Mouse (Mus musculus): Measurements from ENCODE around the gene Clpb.

The Clpb gene

DNA sequence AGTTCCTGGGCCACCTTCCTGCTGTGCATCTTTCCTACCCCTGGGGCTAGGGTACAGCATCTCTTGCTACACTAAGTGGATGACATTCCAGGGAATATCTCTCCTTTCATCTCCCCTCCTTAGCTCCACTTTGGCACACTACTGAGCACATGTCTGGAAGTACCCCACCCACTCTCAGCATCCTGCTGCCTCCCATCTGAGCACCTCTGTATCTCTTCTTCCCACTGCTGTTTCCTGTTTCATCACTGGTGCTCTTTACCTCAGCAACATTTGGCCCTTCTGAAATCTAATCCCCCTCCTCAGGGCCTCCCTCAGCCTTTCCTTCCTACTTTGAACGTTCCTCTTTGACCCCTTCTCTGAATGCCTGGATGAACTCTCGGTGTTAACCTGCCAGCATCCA is 63.5 kb downstream of the Clpb start:
- peak; percentile 18; the same call in 1 of the 2 replicates for ATAC-seq (ENCODE audit: low TSS enrichment)

DNA sequence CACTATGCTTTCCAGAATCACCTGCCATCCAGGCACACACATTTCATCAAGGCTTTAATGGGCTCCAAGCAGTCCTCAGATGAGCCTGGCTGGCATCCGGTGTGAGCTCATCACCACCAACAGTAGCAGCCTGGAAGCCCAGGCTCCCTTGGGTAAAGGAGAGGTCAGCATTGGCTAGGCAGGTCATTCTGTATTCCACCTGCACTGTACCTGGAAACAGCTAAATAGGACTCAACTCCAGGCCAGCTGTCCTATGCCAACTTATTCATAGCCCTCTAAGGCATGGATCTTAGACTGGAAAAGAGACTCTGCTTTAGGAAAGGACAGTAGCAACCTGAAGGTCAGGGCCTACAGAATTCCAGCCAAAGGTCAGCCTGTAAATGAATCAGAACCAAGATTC is 68.7 kb downstream of the Clpb start:
- ATAC-seq (ENCODE audit: low TSS enrichment) = no peak

DNA sequence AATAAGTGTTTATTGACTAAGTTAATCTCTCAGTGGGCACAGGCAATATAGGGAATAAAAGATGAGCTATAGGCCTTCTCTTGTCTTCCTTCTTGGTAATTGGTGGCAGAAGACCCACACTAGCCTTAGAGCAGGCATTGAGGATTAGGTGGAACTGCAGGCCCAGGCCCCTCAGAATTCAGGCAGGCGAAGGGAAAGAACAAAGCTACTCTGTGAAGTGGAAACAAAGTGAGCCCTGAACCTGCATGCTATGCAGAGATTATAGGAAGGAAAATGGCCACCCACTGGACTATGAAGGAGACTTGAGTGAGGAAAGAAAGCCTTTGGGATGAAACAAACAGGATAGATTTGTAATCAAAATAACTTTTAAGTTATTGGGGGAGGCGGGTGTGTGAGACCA is 69.6 kb downstream of the Clpb start:
- ATAC-seq (ENCODE audit: low TSS enrichment) = no peak

DNA sequence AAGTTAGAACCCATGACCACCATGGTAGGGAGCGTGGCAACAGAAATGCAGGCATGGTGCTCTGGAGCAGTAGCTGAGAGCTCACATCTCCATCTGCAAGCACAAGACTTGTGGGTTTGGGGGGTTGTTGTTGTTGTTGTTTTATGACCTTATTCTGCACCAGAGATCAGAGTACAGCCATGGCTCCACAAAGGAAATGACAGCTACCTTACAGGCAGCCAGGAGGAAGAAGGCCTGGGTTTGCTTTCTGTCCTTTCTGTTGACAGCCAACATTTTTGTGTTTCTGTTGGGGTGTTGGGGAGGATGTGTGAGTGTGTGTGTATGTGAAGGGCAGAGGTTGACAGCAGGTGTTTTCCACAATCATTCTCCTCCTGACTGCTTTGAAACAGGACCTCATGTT is 71.9 kb downstream of the Clpb start:
- ATAC-seq (ENCODE audit: low TSS enrichment) = no peak

DNA sequence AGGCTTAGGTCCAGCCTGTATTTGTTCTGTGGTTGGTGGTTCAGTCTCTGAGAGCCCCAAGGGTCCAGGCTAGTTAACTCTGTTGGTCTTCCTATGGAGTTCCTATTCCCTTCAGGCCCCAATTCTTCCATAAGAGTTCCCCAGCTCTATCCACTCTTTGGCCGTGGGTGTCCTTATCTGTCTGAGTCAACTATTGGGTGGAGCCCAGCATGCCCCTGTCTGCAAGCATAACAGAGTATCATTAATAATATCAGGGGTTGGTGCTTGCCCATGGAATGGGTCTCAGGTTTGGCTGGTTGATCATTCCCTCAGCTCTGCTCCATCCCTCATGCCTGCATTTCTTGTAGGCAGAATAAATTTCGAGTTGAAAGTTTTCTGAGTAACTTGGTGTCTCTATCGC is 74.3 kb downstream of the Clpb start:
- ATAC-seq (ENCODE audit: low TSS enrichment) = no peak

DNA sequence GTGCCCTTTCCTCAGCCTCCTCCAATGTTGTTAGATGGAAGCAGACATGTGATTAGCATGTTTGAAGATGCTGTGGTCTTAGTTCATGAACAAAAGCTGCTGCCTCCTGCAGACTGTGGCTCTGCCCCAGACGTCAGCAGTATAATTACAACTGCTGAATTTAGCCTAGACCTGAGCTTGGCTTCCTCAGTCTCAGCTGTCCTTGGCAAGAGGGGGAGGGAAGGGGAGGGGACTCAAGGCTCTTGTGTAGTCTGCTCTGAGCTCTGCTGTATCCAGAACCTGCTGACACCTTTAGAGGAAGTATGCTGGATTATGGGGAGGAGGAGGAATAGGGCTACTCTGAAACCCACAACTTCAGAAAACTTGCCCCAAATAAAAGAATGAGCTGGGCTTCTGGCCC is 76.2 kb downstream of the Clpb start:
- peak; percentile 49; the same call in 1 of the 2 replicates for ATAC-seq (ENCODE audit: low TSS enrichment)

DNA sequence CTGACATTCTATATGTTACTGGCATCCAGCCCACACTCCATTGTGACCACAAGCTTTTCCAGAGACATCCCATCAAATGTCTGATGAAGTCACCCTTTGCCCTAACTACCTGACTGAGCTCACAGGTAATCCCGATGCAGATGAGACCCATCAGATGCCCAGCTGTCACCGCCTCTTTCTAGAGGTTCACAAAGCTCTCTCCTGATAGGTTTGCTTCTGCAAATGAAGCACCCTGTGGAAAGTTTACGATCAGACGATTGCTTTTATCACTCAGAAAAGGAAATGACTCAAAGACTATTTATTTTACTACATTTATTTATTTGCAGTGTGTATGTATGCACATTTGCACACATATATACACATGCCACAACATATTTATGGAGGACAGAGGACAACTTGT is 80.1 kb downstream of the Clpb start:
- no peak for ATAC-seq (ENCODE audit: low TSS enrichment)

DNA sequence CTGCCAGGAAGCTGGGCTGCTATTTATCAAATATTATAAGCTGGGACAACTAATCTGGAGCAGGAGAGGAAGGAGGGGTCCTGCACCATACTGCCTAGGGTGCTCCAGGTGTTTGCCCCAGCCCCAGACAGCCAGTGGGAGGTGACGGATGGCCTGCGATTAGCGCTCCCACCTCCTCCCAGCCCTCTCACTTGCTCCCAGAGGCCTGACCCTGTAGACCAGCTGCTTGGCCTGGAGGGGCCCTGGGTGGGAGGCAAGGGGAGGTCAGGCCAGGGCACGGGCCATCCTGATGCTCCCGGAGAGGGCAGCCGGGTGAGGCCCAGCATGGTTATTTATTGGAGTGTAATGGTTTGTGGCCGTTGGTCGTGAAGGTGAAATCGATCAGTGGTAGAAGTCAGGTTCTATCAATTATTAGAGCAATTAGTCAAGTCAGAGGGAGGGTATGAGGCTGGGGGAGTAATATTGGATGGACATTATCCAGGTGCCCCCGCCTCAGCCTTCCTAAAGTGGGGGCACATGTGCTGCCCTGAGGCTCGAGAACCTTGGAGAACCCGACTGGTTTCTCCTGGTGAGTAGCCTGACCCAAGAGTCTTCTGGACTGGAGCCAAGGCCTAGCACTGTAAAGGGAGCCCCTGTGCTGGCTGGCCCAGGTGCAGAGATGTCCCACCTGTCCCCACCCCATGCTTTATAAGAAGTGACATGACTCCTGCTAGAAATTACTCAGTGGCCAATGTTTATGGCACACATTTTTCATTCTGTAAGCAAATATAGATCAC is 83.3 kb downstream of the Clpb start:
- no peak for ATAC-seq (ENCODE audit: low TSS enrichment)

DNA sequence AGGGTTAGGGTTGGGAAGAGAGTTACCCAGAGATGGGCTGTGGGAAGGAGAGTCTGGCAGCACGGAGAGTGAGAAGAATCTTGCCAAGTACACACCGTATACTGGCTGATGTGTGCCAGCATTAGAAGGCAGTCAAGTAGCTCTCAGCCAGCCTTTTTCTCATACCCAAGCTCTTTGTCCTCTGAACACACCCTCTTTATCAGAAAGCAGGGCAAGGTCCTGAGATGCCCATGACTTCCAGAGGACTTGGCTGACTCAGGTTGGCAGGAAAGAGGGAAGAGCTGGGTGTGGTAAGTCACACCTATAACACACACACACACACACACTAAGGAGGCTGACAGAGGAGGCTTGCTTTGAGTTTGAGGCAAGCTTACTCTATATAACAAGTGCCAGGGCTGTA is 86.8 kb downstream of the Clpb start:
- ATAC-seq (ENCODE audit: low TSS enrichment) = peak; percentile 53; the same call in 1 of the 2 replicates

DNA sequence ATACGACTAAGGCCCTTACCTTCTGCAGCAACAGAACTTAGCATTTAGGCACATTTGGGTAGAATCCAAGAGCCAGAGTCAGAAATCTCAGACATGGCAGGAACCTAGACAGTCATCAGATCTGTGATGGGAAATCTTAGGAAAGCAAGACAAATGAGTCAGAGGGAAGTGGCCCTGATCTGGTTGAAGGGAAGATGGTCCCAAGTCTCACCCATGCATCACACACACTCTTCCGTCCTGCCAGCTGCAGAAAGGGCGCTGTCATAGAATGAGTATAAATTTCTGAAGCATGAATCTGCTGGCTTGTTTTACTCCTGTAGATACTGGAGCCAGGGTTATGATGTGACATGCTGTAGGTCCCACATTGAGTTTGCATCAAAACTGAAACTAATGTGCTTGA is 88.9 kb downstream of the Clpb start:
- no peak for ATAC-seq (ENCODE audit: low TSS enrichment)

DNA sequence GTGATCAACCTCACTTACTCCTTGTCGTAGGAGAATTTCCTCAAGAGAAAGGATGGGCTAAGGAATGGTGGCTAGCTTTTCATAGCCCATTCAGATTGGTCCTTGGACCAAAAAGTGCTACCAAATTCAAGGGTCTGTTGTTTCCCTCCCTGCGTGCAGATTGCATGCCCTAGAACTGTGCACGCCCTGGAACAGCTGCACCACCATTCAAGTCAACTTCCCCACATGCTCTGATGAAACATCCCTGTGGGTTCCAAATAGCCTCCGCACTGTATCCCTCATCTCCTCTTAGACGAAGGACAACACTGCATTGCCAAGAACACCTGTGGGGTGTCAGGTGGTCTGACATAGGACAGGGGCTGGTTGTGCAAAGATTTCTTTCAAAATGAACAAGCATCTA is 90.1 kb downstream of the Clpb start:
- no peak for ATAC-seq (ENCODE audit: low TSS enrichment)

DNA sequence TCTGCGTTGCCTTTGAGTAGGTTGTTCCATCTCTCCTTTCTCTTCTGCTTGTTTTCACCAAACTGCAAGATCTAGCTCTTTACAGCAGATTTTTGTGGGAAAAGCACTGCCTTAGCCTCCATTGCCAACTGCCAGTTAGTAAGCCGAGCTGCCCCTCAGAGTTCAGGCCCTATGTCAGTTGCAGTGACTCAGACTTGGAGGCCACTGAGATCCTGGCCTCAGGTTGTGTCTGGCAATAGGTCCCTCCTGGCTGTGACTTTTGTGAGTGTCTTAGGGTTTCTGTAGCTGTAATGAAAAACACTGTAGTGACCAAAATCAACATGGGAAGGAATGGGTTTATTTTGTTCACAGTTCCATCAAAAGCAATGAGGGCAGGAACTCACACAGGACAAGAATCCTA is 91.0 kb downstream of the Clpb start:
- no peak for ATAC-seq (ENCODE audit: low TSS enrichment)

DNA sequence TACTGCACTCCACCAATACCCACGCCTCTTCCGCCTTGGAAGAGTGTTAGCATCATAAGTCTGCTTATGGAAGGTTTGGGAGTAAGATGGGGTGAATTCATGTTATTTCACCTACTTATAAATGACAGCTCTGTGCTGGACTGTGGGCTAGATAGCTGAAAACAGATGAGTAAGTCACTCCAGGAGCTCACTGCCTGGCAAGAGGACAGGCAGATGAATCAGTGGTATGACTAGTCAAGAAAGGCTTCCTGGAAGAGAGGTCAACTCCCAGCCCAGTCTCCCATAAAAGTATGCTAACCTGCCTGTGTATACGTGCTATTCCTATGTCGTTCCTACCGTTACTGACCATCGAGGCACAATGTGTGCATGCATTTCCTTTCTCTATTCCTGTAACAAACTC is 91.9 kb downstream of the Clpb start:
- ATAC-seq (ENCODE audit: low TSS enrichment) = no peak

DNA sequence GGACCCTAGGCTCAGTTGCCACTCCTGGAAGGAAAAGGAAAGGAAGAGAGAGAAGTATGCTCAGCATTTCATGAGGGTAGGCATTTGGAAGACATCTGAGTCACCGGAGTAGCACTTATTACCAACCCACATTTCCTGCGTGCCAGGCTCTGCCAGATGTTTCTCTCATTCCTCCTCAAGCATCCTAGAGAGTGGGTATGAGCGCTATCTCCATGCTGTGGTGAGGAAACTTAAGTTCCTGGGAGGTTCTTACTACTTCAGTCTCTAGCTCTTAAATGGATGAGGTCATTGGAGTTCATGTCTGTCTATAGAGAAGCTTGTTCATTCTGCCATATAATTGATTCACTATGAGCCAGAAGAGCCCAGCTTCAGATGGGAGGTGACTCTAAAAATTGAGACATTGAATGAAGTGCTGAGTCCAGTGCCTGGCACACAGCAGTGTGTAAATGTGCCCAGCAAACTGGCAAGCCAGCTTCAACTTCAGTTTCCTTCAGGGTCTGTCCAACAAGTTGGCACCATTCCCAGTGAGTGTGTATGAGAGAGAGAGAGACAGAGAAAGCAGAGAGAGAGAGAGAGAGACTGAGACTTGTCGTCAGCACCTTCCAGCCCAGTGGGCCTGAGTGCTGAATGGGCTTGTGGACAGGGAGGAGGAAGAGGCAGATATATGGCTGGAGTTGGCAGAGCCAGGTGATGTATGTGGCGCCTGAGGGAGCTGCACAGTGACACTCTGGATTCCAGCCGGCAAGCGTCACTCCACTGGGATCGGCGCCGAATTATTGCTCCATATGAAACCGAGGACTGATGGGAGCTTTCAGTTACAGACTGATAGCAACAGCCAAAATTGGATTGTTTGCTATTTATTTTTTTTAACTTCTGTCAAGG is 98.7 kb downstream of the Clpb start:
- ATAC-seq (ENCODE audit: low TSS enrichment) = no peak

DNA sequence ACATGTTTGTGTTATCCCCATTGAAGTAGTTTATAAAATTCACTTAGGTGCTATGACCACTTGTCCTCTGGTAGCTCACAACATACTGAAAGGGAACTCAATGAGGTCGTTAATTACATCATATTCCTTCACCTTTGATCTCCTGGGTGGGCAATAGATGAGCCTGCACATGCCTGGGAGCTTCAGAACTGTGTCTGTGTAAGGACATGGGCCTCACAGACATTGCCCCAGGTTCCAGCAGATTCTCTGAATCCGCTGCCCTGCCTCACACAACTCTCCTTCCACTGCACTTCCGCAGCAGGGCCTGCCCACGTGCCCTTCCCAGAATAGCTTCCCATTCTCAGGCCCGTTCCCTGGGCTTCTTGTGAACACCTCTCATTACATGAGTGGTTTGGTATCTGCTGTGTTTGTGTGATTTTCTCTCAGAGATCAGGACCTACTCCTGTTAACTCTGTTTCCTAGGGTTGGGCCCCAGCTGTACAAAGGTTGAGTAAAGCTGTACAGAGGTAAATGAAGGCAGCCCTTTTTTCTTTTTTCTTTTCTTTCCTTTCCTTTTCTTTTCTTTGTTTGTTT is 104.0 kb downstream of the Clpb start:
- ATAC-seq (ENCODE audit: low TSS enrichment) = peak; percentile 69; the same call in 1 of the 2 replicates

DNA sequence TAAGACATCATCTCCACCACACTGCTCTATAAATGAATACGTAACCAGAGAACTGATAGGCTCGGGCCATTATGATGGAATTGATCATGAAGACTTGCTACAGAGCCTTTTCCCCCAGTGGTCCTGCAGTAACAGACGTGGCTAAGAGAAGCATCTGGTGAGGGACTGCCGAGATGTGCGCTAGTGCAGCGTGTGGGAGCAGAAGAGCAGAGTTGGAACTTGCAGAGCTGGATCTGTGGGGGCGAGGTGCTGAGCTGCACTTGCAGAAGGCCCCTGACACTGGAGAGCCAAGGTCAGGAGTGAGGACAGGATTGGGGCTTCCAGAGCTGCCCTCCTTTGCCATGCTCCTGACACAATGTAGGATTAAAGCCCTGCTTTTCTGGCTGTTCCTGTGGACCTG is 106.6 kb downstream of the Clpb start:
- ATAC-seq (ENCODE audit: low TSS enrichment) = peak; percentile 58

DNA sequence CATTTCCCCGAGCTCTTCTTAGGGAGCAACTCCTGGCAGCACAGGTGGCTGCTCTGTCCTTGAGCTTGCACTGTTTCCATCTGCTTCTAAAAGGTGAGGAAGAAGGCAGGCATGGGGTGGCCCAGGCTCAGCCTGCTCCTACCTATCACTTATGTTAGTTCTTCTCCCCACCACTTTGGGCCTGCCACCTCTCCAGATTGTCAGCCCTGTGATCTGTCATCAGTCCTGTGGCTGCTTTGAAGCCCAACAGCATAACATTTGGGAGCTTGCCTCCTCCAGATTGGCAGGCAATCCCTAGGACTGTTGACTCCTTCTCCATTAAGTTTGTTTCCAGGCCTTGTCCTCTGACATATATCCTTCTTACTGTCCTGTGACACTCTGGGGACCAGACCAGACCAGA is 108.2 kb downstream of the Clpb start:
- ATAC-seq (ENCODE audit: low TSS enrichment) = no peak

DNA sequence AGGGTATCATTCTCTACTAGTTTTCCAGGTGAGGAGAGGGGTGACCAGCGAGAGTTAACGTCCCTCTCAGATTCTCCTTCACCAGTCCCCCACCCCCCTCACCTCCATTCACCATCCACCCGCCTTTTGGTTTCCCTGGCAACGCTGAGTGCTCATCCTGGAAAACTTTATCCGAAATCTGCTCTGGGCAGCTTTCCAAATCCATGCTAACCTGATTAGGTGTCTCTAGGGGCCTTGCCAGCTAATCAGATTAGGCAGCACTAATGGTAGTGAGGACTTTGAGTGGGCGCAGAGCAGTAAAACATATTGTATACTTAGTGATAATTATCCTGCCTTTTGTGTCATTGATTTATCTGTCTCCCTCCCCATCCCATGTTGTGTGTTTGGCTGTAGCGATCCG is 109.3 kb downstream of the Clpb start:
- ATAC-seq (ENCODE audit: low TSS enrichment) = no peak

DNA sequence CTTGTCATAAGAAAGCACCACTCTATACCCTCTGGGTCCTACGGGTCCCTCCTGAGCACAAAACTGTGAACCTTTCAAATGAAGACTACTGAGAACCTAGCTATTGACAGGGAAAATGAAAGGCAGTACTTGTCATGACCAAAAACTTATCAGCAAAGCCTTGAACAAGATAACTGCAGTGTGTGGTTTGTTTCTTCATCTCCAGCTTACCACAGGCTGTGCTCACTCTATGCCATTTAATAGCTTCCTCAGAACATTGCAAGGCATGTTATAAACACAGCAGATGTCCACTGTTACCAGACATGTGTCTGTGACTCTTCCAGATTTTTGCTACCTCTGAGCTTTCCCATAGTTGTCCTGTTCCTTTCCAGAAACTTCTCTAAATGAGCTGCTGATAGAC is 113.6 kb downstream of the Clpb start:
- no peak for ATAC-seq (ENCODE audit: low TSS enrichment)

DNA sequence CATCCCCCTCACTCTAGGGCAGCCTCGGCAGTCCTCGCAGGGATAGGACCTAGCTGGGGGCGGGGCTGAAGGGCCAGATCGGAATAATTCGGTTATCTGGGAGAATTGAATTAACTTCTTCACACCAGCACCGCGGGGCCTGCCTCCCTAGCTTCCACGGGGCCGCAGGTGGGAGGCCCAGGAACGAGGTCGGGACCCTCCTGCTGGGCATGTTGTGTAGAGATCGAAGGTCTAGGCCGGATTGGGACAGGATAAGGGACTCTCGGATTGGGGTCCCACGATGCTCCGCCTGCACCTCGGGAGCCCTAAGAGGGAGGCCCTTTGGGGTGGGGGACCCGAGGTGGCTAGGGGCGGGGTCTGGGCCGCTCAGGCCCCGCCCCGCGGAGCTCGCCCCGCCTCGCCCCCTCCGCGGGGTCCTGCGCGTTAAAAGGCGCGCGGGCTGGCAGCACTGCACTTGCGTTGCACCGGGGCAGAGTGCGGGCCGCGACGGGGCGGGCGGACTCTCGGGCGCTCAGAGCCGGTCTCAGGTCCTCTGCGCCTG is 154.5 kb downstream of the Clpb start, which contains the start of gene Phox2a:
TSS of gene Phox2a (plus strand) at position 453 of the 541 bp plus-strand sequence.
- no peak for ATAC-seq (ENCODE audit: low TSS enrichment)

DNA sequence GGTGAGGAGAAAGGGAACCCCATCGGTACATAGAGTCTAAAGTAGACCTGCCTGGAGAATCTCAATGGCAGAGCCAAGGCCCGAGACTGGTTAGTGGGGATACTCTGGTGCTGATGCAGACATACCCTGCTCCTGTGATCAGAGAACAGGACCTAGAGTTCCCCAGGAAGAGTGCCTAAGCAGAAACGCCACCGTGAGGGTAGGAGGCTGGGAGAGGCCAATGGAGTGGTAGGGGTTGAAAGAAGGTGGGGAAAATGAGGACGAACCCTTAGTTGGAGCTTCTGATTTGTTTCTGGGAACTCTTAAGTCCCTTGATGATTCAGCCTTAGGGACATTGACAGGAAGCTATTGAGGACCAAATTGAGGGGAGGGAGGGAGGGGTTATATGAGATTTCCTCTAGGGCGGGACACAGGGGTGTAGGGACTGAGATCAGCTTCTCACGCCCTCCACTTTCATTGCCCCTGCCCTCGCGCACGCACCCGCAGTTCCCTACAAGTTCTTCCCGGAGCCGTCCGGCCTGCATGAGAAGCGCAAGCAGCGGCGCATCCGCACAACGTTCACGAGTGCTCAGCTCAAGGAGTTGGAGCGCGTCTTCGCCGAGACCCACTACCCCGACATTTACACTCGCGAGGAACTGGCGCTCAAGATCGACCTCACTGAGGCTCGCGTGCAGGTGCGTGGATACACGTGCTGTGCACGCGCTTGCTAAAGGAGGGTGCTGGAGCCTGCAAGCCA is 157.0 kb downstream of the Clpb start:
- ATAC-seq (ENCODE audit: low TSS enrichment) = no peak
